Mouse (Mus musculus) right cerebral cortex, postnatal 25 days (tissue): Measurements from ENCODE around the gene Spock1.

Experiments
- DNase-seq: peaks from one replicate; pipeline ENCODE4 v3.0.0; 2022

Spock1 gene

GRCm38 (mm10) chr13:57722329-57722936 is 185.7 kb downstream of the Spock1 start:
- DNase-seq = no peak

GRCm38 (mm10) chr13:57721524-57722279 is 186.4 kb downstream of the Spock1 start:
- no peak for DNase-seq

GRCm38 (mm10) chr13:57718087-57718486 is 190.0 kb downstream of the Spock1 start:
- no peak for DNase-seq

GRCm38 (mm10) chr13:57712910-57713309 is 195.2 kb downstream of the Spock1 start:
- DNase-seq = no peak

- no peak for DNase-seq
Observed at GRCm38 (mm10) chr13:57708425-57708824, 199.7 kb downstream of the Spock1 start.

GRCm38 (mm10) chr13:57702966-57703365 is 205.2 kb downstream of the Spock1 start:
- no peak for DNase-seq

- no peak for DNase-seq
Observed at GRCm38 (mm10) chr13:57696685-57697084, 211.4 kb downstream of the Spock1 start.

- no peak for DNase-seq
Observed at GRCm38 (mm10) chr13:57688926-57689325, 219.2 kb downstream of the Spock1 start.

GRCm38 (mm10) chr13:57686437-57686836 is 221.7 kb downstream of the Spock1 start:
- peak; percentile 39 for DNase-seq

GRCm38 (mm10) chr13:57685201-57685600 is 222.9 kb downstream of the Spock1 start:
- DNase-seq = no peak

- DNase-seq = no peak
Observed at GRCm38 (mm10) chr13:57679591-57679990, 228.5 kb downstream of the Spock1 start.

GRCm38 (mm10) chr13:57676820-57677219 is 231.3 kb downstream of the Spock1 start:
- no peak for DNase-seq

GRCm38 (mm10) chr13:57673399-57673798 is 234.7 kb downstream of the Spock1 start:
- no peak for DNase-seq

GRCm38 (mm10) chr13:57672762-57673161 is 235.4 kb downstream of the Spock1 start:
- DNase-seq = no peak

GRCm38 (mm10) chr13:57671919-57672318 is 236.2 kb downstream of the Spock1 start:
- DNase-seq = no peak

GRCm38 (mm10) chr13:57671322-57671721 is 236.8 kb downstream of the Spock1 start:
- DNase-seq = no peak

GRCm38 (mm10) chr13:57667621-57668020 is 240.5 kb downstream of the Spock1 start:
- DNase-seq = no peak

- no peak for DNase-seq
Observed at GRCm38 (mm10) chr13:57666173-57666842, 241.8 kb downstream of the Spock1 start.

GRCm38 (mm10) chr13:57662554-57662953 is 245.6 kb downstream of the Spock1 start:
- DNase-seq = no peak

GRCm38 (mm10) chr13:57660523-57660922 is 247.6 kb downstream of the Spock1 start:
- DNase-seq = no peak

- DNase-seq = no peak
Observed at GRCm38 (mm10) chr13:57659872-57660271, 248.3 kb downstream of the Spock1 start.

- no peak for DNase-seq
Observed at GRCm38 (mm10) chr13:57656606-57657005, 251.5 kb downstream of the Spock1 start.

- DNase-seq = no peak
Observed at GRCm38 (mm10) chr13:57654362-57654761, 253.8 kb downstream of the Spock1 start.

- no peak for DNase-seq
Observed at GRCm38 (mm10) chr13:57651236-57651635, 256.9 kb downstream of the Spock1 start.
